Mouse (Mus musculus): Measurements from ENCODE around the gene Aif1. TPM values are rescaled to one million over a fixed set of nuclear protein-coding genes. Genes with fewer than 3 reads are reported as not detected.
A peak's percentile ranks its signal among the peaks of the same experiment; 100 is the strongest.

The Aif1 gene
- polyA plus RNA-seq, 2 experiments: 8.1 to 20.7 TPM

DNA sequence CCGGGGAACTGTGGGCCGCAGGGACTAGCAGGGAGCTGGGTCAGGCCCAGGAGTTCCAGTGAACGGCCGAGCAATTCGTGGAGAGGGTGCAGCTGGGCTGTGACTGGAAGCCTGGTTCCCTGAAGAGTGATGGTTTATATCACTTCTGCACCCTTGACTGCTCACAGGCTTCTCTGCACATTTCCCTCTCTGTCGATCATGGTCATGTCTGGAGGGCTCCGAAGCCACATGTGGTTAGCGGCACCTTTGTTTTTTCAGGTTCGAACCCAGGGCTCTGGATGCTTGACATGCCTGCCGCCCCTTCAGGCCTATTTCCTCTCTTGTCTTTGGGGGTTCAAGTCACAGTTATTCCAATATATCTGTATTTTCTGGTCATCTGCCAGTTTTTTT lies 29.5 kb upstream of the Aif1 start:
- no peak overlapping the region for H3K4me3 ChIP-seq (ENCODE audit: insufficient read depth in 1 of 2, low read depth in 2 of 2, low read length in 2 of 2)
- no peak overlapping the region for H3K4me2 ChIP-seq (ENCODE audit: low read depth)
- ATAC-seq (ENCODE audit: insufficient read depth) (no peak), DNase-seq (ENCODE audit: low read depth in 3 of 3, low spot score in 3 of 3) (no peak)
- TF ChIP-seq EP300 (IDR thresholded peaks at IDR 0.05; ENCODE audit: low read depth) (no peak), CTCF (IDR thresholded peaks at IDR 0.05; ENCODE audit: low read depth) (no peak)
- H3K27me3 ChIP-seq (ENCODE audit: control insufficient read depth, insufficient read depth, low read length): peaks cover 20% of the 10 kb centered on the region
- 45% methylated on average over 10 of the region's 10 CpGs for WGBS (ENCODE audit: insufficient replicate concordance)
- no peaks in the 10 kb centered on the region for H3K36me3 ChIP-seq (replicated peaks; ENCODE audit: control insufficient read depth, insufficient read depth, low read depth)
- H3K9ac ChIP-seq (replicated peaks): no peak overlapping the region
- H3K9me3 ChIP-seq (ENCODE audit: control insufficient read depth, low read length): no peaks in the 10 kb centered on the region
- peaks cover 0 to 10% of the 10 kb centered on the region in 2 experiments; a peak in 2 of 4 replicates for H3K4me1 ChIP-seq (replicated peaks; ENCODE audit: control insufficient read depth in 2 of 2, insufficient read depth in 2 of 2, low read length in 1 of 2)
- no peak overlapping the region for H3K27ac ChIP-seq

DNA sequence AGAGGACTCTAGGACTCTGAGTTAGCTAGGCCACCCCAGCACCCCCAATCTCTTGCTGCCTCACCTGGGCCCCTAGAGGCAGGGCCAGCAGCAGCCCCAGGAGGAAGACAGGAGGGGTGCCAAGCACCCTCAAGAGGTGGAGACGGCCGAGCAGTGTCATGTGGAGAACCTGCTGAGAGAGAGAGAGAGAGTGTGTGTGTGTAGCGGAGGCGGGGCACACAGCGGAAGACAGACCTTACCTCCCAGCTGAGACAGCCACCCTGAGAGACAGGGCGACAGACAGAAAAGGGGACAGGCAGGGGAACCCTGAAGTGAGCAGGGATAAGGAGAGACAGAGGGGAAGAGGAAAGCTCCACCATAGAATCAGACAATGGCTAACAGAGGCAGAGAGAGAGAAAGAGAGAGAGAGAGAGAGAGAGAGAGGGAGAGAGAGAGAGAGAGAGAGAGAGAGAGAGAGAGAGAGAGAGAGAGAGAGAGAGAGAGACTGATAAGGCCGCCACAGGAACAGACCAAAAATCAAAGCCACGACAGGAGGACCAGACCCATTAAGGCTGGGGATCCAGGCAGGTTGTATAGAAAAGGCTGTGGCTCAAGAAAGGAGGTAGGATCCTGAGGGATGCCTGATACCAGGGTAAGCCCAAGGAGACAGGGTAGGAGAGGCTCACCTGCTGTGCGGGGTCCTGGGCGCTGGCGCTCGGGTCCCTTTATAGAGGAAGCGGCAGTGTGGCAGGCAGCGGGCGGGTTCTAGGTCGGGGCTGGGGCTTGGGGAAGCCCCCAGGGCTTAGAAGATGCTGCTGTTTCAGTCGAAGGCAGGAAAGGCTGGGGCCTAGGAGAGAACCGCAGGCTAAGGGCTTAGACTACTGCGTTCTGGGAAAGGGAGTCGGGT lies 28.9 kb upstream of the Aif1 start, which contains the start of gene Lta:
TSS of gene Lta (minus strand) at position 858 of the 886 bp plus-strand sequence.
- no peak within 1 kb of the TSS for H3K4me2 ChIP-seq (ENCODE audit: low read depth)
- DNase-seq (ENCODE audit: low read depth in 3 of 3, low spot score in 3 of 3) (no peak), ATAC-seq (ENCODE audit: insufficient read depth) (no peak)
- H3K4me1 ChIP-seq (replicated peaks; ENCODE audit: control insufficient read depth in 2 of 2, insufficient read depth in 2 of 2, low read length in 1 of 2): peaks cover 0 to 8% of the 10 kb centered on the region in 2 experiments; a peak in 1 of 4 replicates
- 33% methylated on average over 20 of the region's 20 CpGs for WGBS (ENCODE audit: insufficient replicate concordance)
- no peak within 1 kb of the TSS for H3K4me3 ChIP-seq (ENCODE audit: insufficient read depth in 1 of 2, low read depth in 2 of 2, low read length in 2 of 2)
- H3K9me3 ChIP-seq (ENCODE audit: control insufficient read depth, low read length): no peaks in the 10 kb centered on the region
- no peaks in the 10 kb centered on the region for H3K36me3 ChIP-seq (replicated peaks; ENCODE audit: control insufficient read depth, insufficient read depth, low read depth)
- no peak within 1 kb of the TSS for H3K9ac ChIP-seq (replicated peaks)
- TF ChIP-seq CTCF (IDR thresholded peaks at IDR 0.05; ENCODE audit: low read depth) (no peak), EP300 (IDR thresholded peaks at IDR 0.05; ENCODE audit: low read depth) (no peak)
- H3K27me3 ChIP-seq (ENCODE audit: control insufficient read depth, insufficient read depth, low read length): peaks cover 21% of the 10 kb centered on the region
- H3K27ac ChIP-seq: no peak within 1 kb of the TSS

DNA sequence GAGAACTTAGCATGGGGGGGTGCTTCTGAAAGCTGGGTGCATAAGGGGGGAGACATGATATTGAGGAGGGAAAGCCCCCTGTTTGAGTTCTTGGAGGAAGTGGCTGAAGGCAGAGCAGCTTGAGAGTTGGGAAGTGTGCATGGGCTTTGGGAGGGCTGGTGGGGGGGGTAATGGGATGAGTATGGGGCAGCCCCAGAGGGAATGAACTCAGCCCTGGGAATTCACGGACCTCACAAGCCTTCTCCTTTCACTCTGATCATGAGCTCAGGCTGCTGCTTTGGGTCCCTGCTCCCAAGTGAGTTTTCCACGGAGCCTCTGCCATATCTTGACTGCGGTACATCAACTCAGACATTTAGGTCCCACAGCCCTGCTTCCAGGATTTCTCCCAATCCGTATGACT lies 26.6 kb upstream of the Aif1 start:
- no peaks in the 10 kb centered on the region for H3K9me3 ChIP-seq (ENCODE audit: control insufficient read depth, low read length)
- H3K27me3 ChIP-seq (ENCODE audit: control insufficient read depth, insufficient read depth, low read length): peaks cover 21% of the 10 kb centered on the region
- no peak for ATAC-seq (ENCODE audit: insufficient read depth)
- no peak overlapping the region for H3K9ac ChIP-seq (replicated peaks)
- no peak for DNase-seq (ENCODE audit: low read depth in 3 of 3, low spot score in 3 of 3)
- H3K27ac ChIP-seq: no peak overlapping the region
- H3K4me1 ChIP-seq (replicated peaks; ENCODE audit: control insufficient read depth in 2 of 2, insufficient read depth in 2 of 2, low read length in 1 of 2): peaks cover 0 to 4% of the 10 kb centered on the region in 2 experiments; a peak in 1 of 4 replicates
- 55% methylated on average over 4 of the region's 4 CpGs for WGBS (ENCODE audit: insufficient replicate concordance)
- no peak overlapping the region for H3K4me2 ChIP-seq (ENCODE audit: low read depth)
- TF ChIP-seq EP300 (IDR thresholded peaks at IDR 0.05; ENCODE audit: low read depth): no peak
- no peak for TF ChIP-seq CTCF (IDR thresholded peaks at IDR 0.05; ENCODE audit: low read depth)
- no peak overlapping the region for H3K4me3 ChIP-seq (ENCODE audit: insufficient read depth in 1 of 2, low read depth in 2 of 2, low read length in 2 of 2)
- H3K36me3 ChIP-seq (replicated peaks; ENCODE audit: control insufficient read depth, insufficient read depth, low read depth): no peaks in the 10 kb centered on the region

DNA sequence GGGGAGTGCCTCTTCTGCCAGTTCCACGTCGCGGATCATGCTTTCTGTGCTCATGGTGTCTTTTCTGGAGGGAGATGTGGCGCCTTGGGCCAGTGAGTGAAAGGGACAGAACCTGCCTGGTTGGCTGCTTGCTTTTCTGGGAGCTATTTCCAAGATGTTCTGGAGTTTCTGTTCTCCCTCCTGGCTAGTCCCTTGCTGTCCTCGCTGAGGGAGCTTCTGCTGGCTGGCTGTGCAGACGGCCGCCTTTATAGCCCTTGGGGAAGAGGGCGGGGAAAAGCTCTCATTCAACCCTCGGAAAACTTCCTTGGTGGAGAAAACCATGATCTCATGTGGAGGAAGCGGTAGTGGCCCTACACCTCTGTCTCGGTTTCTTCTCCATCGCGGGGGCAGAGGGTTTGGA lies 25.9 kb upstream of the Aif1 start, which contains the start of gene Tnf:
TSS of gene Tnf (minus strand) at position 221 of the 400 bp plus-strand sequence.
- H3K9me3 ChIP-seq (ENCODE audit: control insufficient read depth, low read length): no peaks in the 10 kb centered on the region
- H3K27me3 ChIP-seq (ENCODE audit: control insufficient read depth, insufficient read depth, low read length): peaks cover 21% of the 10 kb centered on the region
- H3K4me2 ChIP-seq (ENCODE audit: low read depth): peak within 1 kb of the TSS; percentile 44
- no peak for TF ChIP-seq CTCF (IDR thresholded peaks at IDR 0.05; ENCODE audit: low read depth)
- no peak for TF ChIP-seq EP300 (IDR thresholded peaks at IDR 0.05; ENCODE audit: low read depth)
- H3K9ac ChIP-seq (replicated peaks): no peak within 1 kb of the TSS
- H3K4me3 ChIP-seq (ENCODE audit: insufficient read depth in 1 of 2, low read depth in 2 of 2, low read length in 2 of 2): peak within 1 kb of the TSS; percentile 31 to 43
- 12% methylated on average over 13 of the region's 13 CpGs for WGBS (ENCODE audit: insufficient replicate concordance)
- H3K27ac ChIP-seq: no peak within 1 kb of the TSS
- H3K36me3 ChIP-seq (replicated peaks; ENCODE audit: control insufficient read depth, insufficient read depth, low read depth): no peaks in the 10 kb centered on the region
- ATAC-seq (ENCODE audit: insufficient read depth) (no peak), DNase-seq (ENCODE audit: low read depth in 3 of 3, low spot score in 3 of 3) (no peak)
- H3K4me1 ChIP-seq (replicated peaks; ENCODE audit: control insufficient read depth in 2 of 2, insufficient read depth in 2 of 2, low read length in 1 of 2): peaks cover 0 to 4% of the 10 kb centered on the region in 2 experiments; a peak in 1 of 4 replicates

DNA sequence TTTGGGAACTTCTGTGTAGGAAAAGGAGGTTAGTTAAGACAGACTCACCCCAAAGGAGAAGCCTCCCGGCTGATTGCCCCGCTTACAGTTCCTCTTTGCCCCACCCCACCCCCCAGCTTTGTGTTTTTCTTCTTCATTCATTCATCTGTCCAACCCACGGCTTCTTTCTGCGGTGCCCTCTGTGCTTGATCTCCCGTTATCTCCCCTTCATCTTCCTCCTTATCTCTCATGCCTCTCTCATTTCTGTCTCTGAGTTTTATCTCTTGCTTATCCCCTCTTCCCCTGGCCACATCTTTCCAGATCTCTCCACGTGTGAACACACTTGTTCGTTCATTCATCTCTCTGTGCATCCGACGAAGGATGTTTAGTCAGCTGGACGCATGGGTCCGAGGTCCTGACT lies 25.3 kb upstream of the Aif1 start:
- DNase-seq (ENCODE audit: low read depth in 3 of 3, low spot score in 3 of 3) (no peak), ATAC-seq (ENCODE audit: insufficient read depth) (no peak)
- Histone ChIP-seq H3K4me2 (ENCODE audit: low read depth) (peak overlapping the region; percentile 44; the same call in 1 of the 2 replicates), H3K4me1 (replicated peaks; ENCODE audit: control insufficient read depth in 2 of 2, insufficient read depth in 2 of 2, low read length in 1 of 2) (peaks cover 0 to 7% of the 10 kb centered on the region in 2 experiments; a peak in 1 of 4 replicates), H3K27me3 (ENCODE audit: control insufficient read depth, insufficient read depth, low read length) (peaks cover 21% of the 10 kb centered on the region), H3K36me3 (replicated peaks; ENCODE audit: control insufficient read depth, insufficient read depth, low read depth) (no peaks in the 10 kb centered on the region), H3K4me3 (ENCODE audit: insufficient read depth in 1 of 2, low read depth in 2 of 2, low read length in 2 of 2) (peak overlapping the region; percentile 31 to 43), H3K9ac (replicated peaks) (no peak overlapping the region), H3K27ac (no peak overlapping the region), H3K9me3 (ENCODE audit: control insufficient read depth, low read length) (no peaks in the 10 kb centered on the region)
- no peak for TF ChIP-seq EP300 (IDR thresholded peaks at IDR 0.05; ENCODE audit: low read depth)
- no peak for TF ChIP-seq CTCF (IDR thresholded peaks at IDR 0.05; ENCODE audit: low read depth)
- WGBS (ENCODE audit: insufficient replicate concordance): 14% methylated on average over 11 of the region's 11 CpGs
